Mouse (Mus musculus) embryo, embryonic 10.5 days (tissue): Measurements from ENCODE around the gene Dscam.

Experiments
- DNase-seq: peaks from one replicate; pipeline ENCODE4 v3.0.0-alpha.2; 2015; ENCODE audit warnings: low spot score

Dscam gene

GRCm38 (mm10) chr16:97017171-97017738 is 153.3 kb downstream of the Dscam start:
- peak; percentile 13 for DNase-seq

DNA sequence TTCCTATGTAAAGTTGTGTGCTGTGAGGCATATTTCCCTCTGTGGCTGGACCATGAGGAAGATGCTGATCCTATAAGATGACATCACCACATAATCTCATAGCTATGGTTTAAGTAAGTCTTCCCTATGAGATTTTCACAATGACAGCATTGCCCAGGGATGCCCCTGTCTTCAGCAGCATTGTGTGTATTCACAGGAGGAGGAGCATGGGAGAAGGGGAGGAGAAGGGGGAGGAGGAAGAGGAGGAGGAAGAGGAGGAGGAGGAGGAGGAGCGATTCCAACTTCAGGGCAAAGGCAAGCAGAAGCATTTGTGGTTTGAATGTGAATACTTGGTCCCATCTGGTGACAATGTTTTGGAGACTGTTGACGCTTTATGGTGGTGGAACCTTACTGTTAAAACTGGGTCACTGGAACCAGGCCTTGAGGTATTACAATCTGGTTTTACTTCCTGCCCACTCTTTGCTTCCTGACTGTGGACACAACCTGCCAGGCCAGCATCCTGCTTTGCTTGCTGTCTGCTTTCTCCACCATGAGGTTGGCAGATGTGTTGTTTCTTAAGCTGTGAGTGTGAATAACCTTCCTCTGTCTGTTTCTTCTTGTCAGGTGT is 154.2 kb downstream of the Dscam start:
- no peak for DNase-seq

DNA sequence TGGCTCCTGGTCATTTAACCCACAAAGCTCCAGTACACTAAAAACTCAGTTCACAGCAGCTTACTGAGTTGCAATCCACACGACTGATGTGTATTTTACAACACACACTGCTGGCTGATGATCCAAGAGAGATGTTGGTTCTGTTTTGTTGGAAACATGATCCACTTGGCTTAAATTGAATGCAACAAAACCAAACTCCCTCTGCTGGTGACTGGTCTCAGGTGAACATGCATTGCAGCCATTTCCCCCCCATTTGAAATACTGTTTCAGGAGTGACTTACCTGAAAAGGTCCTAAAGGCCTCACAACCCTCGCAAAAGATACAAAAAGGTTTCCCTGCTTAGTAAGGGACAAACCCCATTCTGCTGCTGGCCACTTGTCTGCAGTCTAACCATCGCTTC is 156.2 kb downstream of the Dscam start:
- DNase-seq = no peak

DNA sequence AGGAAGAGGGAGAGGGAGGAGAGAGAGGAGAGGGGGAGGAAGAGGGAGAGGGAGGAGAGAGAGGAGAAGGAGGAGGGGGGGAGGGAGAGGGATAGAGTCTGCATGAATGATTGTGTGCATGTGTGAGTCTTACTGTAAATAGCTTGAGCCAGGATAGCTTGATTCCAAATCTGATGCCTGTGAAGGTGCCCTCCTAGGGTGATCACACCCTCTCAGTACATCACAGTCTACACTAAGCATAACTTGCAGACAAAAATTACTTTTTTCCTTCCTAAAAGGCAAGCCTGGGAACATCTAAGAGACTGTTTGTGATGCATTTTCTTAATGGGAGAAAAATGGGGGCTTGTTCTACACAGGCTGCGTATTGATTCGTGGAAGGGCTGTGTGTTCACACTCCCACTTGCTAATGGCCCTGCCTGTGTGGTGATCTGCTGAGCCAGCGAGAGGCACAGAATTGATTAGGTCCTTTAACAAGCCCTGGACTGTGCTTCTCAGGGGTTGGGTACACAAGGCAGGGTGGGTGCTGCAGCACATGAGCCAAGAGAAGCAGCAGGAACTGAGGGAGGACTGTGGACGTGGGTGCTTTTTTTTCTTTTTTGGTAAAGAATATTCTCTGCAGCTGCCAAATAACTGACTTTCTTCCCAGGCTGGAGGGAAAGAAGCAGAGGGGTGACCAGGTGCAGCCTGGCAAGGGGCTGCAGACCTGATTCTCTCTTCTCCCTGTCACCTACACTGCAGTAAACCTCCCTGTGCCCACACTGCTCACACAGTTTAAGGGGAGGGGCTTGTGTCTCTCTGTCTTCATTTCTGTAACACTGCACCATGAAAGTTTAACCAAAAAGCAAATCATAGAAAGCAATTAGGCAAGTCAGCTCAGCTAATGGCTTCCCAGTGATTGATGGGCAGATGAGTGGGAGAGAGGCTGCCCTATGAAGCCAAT is 161.2 kb downstream of the Dscam start:
- no peak for DNase-seq

DNA sequence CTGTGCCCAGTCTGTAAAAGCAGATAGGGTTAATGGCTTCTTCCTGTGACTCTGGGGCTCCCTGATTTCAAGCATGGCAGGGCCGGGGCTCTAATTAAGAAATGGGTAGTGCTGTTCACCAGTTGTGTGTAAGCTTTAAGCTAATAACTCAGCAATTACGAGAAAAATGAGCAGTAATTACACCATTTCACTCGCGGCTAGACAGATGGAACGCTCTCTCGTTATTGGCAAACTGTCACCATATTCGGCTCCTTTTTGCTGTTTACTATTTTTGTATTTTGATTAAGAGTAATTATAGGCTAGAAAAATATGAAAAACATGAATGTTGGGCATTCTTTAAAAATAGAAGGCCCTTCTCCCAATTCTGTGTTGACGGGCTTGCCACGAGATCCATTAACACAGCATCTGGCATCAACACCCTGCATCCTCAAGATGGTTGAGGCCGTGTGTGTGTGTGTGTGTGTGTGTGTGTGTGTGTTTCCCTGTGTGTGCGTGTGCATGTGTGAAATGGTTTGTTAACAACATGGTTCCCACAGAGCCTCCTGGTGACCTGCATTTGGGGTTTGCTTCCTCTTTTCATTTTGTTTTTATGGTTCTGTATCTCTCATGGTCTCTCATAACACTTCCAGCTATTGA is 162.5 kb downstream of the Dscam start:
- no peak for DNase-seq

- no peak for DNase-seq
These were observed 163.7 kb downstream of the Dscam start for GRCm38 (mm10) chr16:97006854-97007182.

DNA sequence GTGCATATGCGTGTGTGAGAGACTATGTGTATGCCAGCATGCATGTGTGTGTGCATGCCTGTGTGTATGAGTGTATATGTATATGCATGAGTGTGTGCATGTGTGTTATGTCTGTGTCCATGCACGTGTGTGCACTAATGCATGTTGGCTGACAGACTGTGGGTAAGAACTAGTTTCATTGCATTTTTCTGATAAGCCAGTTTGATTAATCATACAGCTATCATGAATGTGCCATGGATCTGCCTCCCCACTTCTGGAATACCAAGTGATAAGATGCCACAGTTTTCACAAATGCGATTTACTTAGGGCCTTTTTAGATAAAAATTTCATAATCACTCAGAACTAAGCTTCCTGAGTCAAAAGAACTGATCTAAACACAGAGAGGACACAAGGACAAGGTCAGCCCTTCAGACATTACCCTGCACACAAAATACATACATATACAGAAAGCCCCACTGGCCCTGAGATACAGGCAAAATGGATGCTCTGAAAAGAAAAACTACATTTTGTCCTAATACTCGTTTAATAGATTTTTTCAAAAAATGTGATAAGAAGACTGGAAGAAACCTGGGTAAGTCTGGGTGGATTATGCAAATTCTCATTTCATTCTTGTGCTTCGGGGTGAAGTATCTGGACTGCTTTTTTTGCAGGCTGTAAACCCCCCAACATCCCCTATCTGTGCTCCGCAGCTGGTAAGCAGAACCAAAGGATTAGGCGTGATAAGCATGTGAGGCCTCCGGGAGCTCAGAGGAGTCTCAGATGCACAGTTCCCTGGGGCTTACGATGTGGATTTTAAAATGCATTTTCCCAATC is 164.3 kb downstream of the Dscam start:
- DNase-seq = peak; percentile 26

DNA sequence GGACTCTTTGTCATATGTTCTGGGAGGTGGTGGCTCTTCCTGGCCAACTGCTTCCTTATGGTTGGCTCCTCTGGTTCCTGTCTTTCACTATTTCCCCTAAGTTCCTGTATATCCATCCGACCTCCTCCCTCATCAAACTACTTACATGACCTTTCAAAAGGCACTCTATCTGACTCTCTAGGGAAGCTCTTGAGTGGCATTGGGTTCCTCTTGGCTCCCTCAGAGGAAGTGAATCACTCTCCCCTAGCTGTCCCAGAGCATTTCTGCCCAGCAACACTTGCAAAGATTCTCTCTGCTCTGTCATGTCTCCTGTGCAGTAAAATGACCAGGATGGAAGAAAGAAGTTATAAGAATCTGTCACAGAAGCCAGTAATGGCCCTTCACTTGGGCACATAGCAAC is 166.6 kb downstream of the Dscam start:
- DNase-seq = no peak

- no peak for DNase-seq
These were observed 167.7 kb downstream of the Dscam start for GRCm38 (mm10) chr16:97002837-97003236.

DNA sequence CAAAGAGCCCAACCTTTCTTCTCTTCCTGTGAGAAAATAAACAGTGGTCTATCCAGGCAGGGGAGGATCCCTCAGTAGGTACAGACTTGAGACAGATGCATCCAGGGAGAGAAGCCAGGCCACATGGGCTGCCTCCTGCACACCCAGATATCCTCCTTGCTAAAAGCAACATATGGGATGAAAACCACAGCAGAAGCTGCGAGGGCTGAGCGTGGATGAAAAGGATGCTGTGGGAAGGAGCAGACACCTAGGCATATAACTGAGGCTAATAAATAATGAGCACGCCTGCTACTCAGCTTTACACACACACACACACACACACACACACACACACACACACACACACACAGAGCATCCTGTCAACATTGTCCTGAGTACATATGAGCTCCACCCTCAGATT is 168.4 kb downstream of the Dscam start:
- DNase-seq = no peak

DNA sequence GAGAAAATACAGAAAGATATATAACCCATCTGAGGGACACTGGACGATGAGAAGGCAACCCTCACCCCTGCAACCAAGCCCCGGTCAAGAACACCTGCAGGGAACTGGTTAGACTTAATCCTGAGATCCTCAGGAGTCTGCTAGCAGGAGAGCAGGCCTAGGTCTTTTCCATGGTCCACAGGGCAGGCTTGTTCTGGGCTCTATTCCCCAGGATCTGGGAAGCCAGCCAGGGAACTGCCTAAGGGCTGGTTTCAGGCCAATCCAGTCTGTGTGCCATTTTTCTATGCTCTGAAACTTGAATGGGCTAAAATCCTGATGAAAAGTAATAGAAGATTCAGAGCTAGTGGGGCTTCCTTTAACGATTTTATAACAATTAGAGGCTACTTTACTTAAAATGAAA is 173.7 kb downstream of the Dscam start:
- DNase-seq = no peak

- DNase-seq = no peak
These were observed 174.7 kb downstream of the Dscam start for GRCm38 (mm10) chr16:96995858-96996257.

GRCm38 (mm10) chr16:96987396-96987795 is 183.2 kb downstream of the Dscam start:
- DNase-seq = no peak

GRCm38 (mm10) chr16:96973300-96973699 is 197.3 kb downstream of the Dscam start:
- no peak for DNase-seq

DNA sequence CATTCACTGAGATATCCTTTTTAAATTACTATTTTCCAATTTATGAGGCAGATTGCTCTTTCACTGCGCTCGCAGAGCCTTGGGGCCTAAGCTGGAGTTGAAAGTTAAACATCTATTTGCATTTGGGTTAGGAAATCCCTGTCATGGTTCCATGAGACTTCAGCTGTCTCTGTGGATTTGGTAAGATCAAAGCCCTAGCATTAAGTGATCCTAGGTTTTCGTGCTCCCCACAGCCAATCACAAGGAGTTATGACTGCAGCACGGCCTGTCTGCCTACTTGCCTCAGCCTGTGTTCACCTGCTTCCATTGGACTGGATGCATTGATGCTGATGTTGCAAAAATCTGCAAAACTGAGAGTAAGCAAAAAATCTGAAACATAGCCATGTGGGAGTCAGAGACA is 198.8 kb downstream of the Dscam start:
- no peak for DNase-seq

DNA sequence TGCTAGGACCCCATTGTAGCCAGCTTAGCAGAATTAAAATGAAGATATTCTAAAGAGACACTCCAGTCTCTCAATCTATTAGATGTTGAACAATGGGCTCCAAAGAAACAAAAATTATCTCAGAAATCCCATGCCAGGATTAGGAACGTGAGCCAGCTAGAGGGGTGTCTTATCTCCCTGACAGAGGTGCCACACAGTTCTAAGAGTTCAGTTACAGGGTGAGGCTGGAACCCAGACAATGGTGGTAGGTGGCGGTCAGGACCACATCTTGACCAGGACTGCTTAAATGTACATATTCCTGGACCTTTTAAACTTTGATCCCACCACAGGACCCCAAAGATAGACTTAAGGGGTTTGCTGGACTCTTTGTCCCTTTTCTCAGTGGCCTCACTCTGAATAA is 200.1 kb downstream of the Dscam start:
- no peak for DNase-seq

GRCm38 (mm10) chr16:96969643-96970042 is 200.9 kb downstream of the Dscam start:
- peak; percentile 29 for DNase-seq

DNA sequence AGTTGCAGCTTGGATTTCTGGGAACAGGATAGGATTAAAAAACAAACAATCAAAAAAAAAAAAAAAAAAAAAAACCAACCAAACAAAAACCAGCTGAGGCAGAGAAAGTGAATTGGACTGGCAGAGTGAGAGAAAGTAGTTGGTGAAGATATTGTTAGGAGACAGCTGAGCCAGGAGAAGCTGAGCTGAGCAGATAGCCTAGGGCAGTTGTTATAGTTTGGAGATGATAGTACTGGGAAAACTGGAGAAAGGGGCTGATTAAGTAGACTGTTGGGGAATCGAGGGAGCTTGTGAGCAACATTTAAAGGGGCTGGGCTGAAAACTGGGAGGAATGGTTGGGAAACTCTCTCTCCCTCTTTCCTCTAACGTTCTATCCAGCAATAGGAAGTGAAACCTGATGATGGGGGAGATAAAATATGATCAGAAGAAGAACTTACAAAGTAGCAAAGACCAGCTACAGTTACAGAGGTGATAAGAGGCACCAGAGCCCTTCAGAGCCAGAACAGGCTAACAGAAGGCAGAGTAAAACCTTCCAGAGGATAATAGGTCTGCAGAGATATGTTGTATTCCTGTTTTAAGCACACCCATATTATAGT is 201.6 kb downstream of the Dscam start:
- DNase-seq = no peak

- DNase-seq = no peak
These were observed 210.9 kb downstream of the Dscam start for GRCm38 (mm10) chr16:96959695-96960094.

- DNase-seq = peak; percentile 21
These were observed 224.9 kb downstream of the Dscam start for GRCm38 (mm10) chr16:96945468-96946302.

DNA sequence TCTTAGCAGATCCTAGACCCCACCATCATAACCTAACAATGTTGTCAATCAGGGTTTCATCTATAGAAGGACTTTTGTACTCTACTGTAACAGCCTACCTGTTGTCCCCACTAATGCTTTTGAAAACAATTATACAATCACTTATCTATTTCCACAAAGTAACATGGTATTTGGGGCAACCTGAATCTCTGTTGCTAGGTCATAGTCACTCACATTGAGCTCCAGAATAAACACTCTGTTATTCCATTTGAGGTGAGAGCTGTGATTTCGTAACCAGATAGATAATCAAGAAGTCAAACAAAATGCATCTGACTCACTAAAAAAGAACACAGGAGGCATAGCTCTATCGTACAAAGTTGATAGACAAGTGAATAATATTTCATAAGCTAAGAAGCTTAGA is 226.9 kb downstream of the Dscam start:
- no peak for DNase-seq
